Mouse (Mus musculus): ENCODE data around the gene Adarb2. TPM values are rescaled to one million over a fixed set of nuclear protein-coding genes. Genes with fewer than 3 reads are reported as not detected.

Adarb2 gene
- polyA plus RNA-seq, 1 experiment = not detected

- DNase-seq (ENCODE audit: low read depth, low spot score) = no peak
Measured at GRCm38 (mm10) chr13:8479970-8480369, 277.3 kb downstream of the Adarb2 start.

- 57% methylated on average over 3 of the region's 3 CpGs for WGBS
- no peak for DNase-seq (ENCODE audit: low read depth, low spot score)
Measured at GRCm38 (mm10) chr13:8481347-8481746, 278.7 kb downstream of the Adarb2 start.

GRCm38 (mm10) chr13:8484592-8485272, 282.1 kb downstream of the Adarb2 start:
- DNase-seq (ENCODE audit: low read depth, low spot score) = no peak
- WGBS = 39% methylated on average over 4 of the region's 4 CpGs

GRCm38 (mm10) chr13:8487756-8488434, 285.2 kb downstream of the Adarb2 start:
- WGBS = 48% methylated on average over 5 of the region's 5 CpGs
- no peak for DNase-seq (ENCODE audit: low read depth, low spot score)

GRCm38 (mm10) chr13:8493363-8493762, 290.7 kb downstream of the Adarb2 start:
- WGBS = 56% methylated on average over 5 of the region's 5 CpGs
- no peak for DNase-seq (ENCODE audit: low read depth, low spot score)

- WGBS = 82% methylated on average over 5 of the region's 5 CpGs
- DNase-seq (ENCODE audit: low read depth, low spot score) = no peak
Measured at GRCm38 (mm10) chr13:8499551-8499950, 296.9 kb downstream of the Adarb2 start.

- no peak for DNase-seq (ENCODE audit: low read depth, low spot score)
- WGBS = 83% methylated on average over 7 of the region's 7 CpGs
Measured at GRCm38 (mm10) chr13:8511069-8511817, 308.6 kb downstream of the Adarb2 start.

GRCm38 (mm10) chr13:8515979-8516715, 313.5 kb downstream of the Adarb2 start:
- 26% methylated on average over 4 of the region's 4 CpGs for WGBS
- DNase-seq (ENCODE audit: low read depth, low spot score) = no peak

GRCm38 (mm10) chr13:8519204-8519603, 316.5 kb downstream of the Adarb2 start:
- WGBS = 78% methylated on average over 5 of the region's 5 CpGs
- no peak for DNase-seq (ENCODE audit: low read depth, low spot score)

GRCm38 (mm10) chr13:8525748-8526631, 323.3 kb downstream of the Adarb2 start:
- DNase-seq (ENCODE audit: low read depth, low spot score) = no peak
- 50% methylated on average over 9 of the region's 9 CpGs for WGBS

- DNase-seq (ENCODE audit: low read depth, low spot score) = no peak
- 62% methylated on average over 9 of the region's 9 CpGs for WGBS
Measured at GRCm38 (mm10) chr13:8534265-8535113, 331.8 kb downstream of the Adarb2 start.

GRCm38 (mm10) chr13:8538481-8538880, 335.8 kb downstream of the Adarb2 start:
- 89% methylated on average over 2 of the region's 2 CpGs for WGBS
- no peak for DNase-seq (ENCODE audit: low read depth, low spot score)

- no peak for DNase-seq (ENCODE audit: low read depth, low spot score)
- 83% methylated on average over 10 of the region's 10 CpGs for WGBS
Measured at GRCm38 (mm10) chr13:8538896-8539295, 336.2 kb downstream of the Adarb2 start.

- DNase-seq (ENCODE audit: low read depth, low spot score) = no peak
- 78% methylated on average over 2 of the region's 2 CpGs for WGBS
Measured at GRCm38 (mm10) chr13:8542684-8543083, 340.0 kb downstream of the Adarb2 start.

GRCm38 (mm10) chr13:8552242-8552641, 349.6 kb downstream of the Adarb2 start:
- no peak for DNase-seq (ENCODE audit: low read depth, low spot score)
- 56% methylated on average over 2 of the region's 2 CpGs for WGBS

GRCm38 (mm10) chr13:8557784-8558183, 355.1 kb downstream of the Adarb2 start:
- no peak for DNase-seq (ENCODE audit: low read depth, low spot score)
- 75% methylated on average over 4 of the region's 4 CpGs for WGBS

- no peak for DNase-seq (ENCODE audit: low read depth, low spot score)
Measured at GRCm38 (mm10) chr13:8560485-8560884, 357.8 kb downstream of the Adarb2 start.

GRCm38 (mm10) chr13:8563161-8563560, 360.5 kb downstream of the Adarb2 start:
- DNase-seq (ENCODE audit: low read depth, low spot score) = no peak
- WGBS = 81% methylated on average over 7 of the region's 7 CpGs

Data from large intestine, adult 2 months (tissue).